Mouse (Mus musculus) E14TG2a.4 (cell line): ENCODE measurements at regions not wholly inside any gene's neighbourhood (a gene's known extent, or its start where the extent isn't known, plus 50 kb on each side); places are given as distances from the start of the nearest gene placed in this dataset.

Experiments used
- H3K27me3 ChIP-seq: 2 replicates; pipeline ENCODE4 v1.6.1; 2014; ENCODE audit warnings: low read length, control low read depth; ENCODE audit not compliant: insufficient read depth
- H3K36me3 ChIP-seq: 2 replicates; pipeline ENCODE4 v1.6.1; 2014; ENCODE audit warnings: low read length, control low read depth; ENCODE audit not compliant: insufficient read depth
- H3K4me1 ChIP-seq: replicated peaks from 2 replicates; pipeline ENCODE4 v1.6.1; 2014; ENCODE audit warnings: low read depth, low read length, control low read depth
- H3K4me3 ChIP-seq: replicated peaks from 2 replicates; pipeline ENCODE4 v1.5.1; 2014; ENCODE audit warnings: mild to moderate bottlenecking, low read length
- H3K9me3 ChIP-seq: 2 replicates; pipeline ENCODE4 v1.6.1; 2014; ENCODE audit warnings: low read length, control low read depth
- CTCF ChIP-seq: conservative IDR thresholded peaks from 2 replicates; pipeline ENCODE4 v1.5.1; 2014; ENCODE audit warnings: low read length
- NANOG ChIP-seq: IDR thresholded peaks from 2 replicates; pipeline ENCODE4 v1.6.1; 2014; ENCODE audit warnings: borderline replicate concordance, low read length, mixed read lengths
- POU5F1 ChIP-seq: IDR thresholded peaks from 2 replicates; pipeline ENCODE4 v1.6.1; 2014; ENCODE audit warnings: low read length, borderline replicate concordance

- no peak overlapping the region for H3K4me3 ChIP-seq
- H3K27me3 ChIP-seq: no peaks in the 10 kb centered on the region
- no peak for TF ChIP-seq POU5F1
- no peak for TF ChIP-seq CTCF
- no peak for TF ChIP-seq NANOG
- no peaks in the 10 kb centered on the region for H3K9me3 ChIP-seq
- no peaks in the 10 kb centered on the region for H3K36me3 ChIP-seq
- H3K4me1 ChIP-seq: no peaks in the 10 kb centered on the region
Measured at GRCm38 (mm10) chr4:21300141-21300540, 385.6 kb downstream of the Prdm13 start.

DNA sequence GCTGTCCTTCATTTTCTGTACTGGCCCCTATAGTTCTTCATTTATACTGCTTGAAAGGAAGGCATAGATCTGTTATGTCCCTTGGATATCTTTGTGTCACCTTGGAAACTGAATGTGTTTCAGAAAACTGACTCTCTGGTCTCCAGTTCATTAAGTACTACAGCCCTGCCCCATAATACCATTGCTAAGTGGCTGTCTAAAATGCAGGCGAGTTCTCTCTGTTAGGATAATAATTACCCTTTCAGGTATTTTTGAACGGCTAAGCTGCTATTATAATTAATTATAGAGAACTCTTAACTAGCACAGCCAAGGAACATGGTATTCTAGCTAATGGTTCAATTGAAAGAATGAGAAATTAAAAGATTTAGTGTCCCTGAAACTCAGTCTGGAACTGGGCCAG, 418.5 kb downstream of the Prdm13 start:
- TF ChIP-seq CTCF: no peak
- TF ChIP-seq NANOG: no peak
- no peak for TF ChIP-seq POU5F1
- Histone ChIP-seq H3K9me3 (no peaks in the 10 kb centered on the region), H3K36me3 (no peaks in the 10 kb centered on the region), H3K4me3 (no peak overlapping the region), H3K27me3 (no peaks in the 10 kb centered on the region), H3K4me1 (no peaks in the 10 kb centered on the region)

- Histone ChIP-seq H3K4me3 (no peak overlapping the region), H3K27me3 (no peaks in the 10 kb centered on the region), H3K36me3 (no peaks in the 10 kb centered on the region), H3K4me1 (no peaks in the 10 kb centered on the region), H3K9me3 (no peaks in the 10 kb centered on the region)
- TF ChIP-seq CTCF (no peak), NANOG (no peak), POU5F1 (no peak)
Measured at GRCm38 (mm10) chr4:21266886-21267285, 418.9 kb downstream of the Prdm13 start.

DNA sequence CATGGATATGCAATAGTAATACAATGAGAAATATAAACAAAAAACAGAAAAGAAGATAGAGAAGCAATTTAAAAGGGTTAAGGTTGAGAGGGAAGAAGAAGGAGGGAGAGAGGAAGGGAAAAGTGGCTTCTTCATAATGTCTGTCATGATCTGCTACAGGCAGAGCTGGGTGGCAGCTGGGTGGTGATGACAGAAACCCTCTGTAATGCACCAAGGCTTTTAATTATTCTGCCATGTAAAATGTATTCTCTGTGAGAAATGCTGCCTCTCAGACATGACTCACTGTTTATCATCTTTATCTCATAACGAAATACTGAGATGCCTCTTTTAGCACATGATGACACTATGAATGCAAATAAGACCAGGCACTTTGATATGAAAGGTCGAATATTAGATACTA, 435.4 kb downstream of the Prdm13 start:
- TF ChIP-seq POU5F1: no peak
- TF ChIP-seq NANOG: no peak
- no peak for TF ChIP-seq CTCF
- Histone ChIP-seq H3K27me3 (no peaks in the 10 kb centered on the region), H3K9me3 (no peaks in the 10 kb centered on the region), H3K4me3 (no peak overlapping the region), H3K36me3 (no peaks in the 10 kb centered on the region), H3K4me1 (no peaks in the 10 kb centered on the region; the same call in 1 of the 2 replicates)

DNA sequence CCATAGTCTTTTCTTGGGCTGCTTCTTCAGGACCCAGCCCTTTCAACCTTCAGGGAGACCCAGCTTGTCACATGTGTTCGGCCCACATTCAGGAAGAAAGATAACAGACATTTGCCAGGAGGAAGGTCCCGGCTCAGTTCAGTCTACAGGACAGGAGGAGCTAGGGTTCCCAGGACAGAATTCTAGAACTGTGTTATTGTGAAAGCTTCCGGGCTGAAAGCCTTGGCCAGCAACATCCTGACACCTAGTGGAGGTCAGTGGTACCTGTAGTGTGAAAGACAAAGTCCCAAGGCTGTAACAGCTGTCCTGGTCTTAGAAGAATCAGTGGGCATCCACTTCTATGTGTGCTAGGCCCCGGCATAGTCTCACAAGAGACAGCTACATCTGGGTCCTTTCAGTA, 463.1 kb downstream of the Prdm13 start:
- Histone ChIP-seq H3K36me3 (no peaks in the 10 kb centered on the region), H3K27me3 (no peaks in the 10 kb centered on the region), H3K4me3 (no peak overlapping the region), H3K4me1 (no peaks in the 10 kb centered on the region), H3K9me3 (no peaks in the 10 kb centered on the region)
- TF ChIP-seq CTCF (peak; percentile 41), NANOG (no peak)

DNA sequence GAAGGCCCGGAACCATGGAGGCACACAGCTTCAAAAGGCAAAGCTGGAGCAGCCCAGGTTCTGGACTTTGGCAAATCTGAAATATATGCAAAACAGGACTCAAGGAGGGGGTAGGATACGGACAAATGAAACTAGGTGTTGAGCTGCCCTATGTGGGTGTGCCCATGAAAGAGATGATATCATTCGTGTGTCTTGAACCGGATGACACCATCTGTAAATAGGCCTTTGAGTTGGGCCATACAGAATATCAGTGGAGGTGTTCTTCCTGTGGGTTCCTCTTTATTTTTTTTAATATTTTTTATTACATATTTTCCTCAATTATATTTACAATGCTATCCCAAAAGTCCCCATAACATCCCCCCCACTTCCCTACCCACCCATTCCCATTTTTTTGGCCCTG, 478.1 kb downstream of the Prdm13 start:
- Histone ChIP-seq H3K36me3 (no peaks in the 10 kb centered on the region), H3K4me3 (no peak overlapping the region), H3K27me3 (no peaks in the 10 kb centered on the region), H3K4me1 (no peaks in the 10 kb centered on the region), H3K9me3 (peaks cover 3% of the 10 kb centered on the region)
- no peak for TF ChIP-seq CTCF
- TF ChIP-seq NANOG: no peak
- TF ChIP-seq POU5F1: no peak

DNA sequence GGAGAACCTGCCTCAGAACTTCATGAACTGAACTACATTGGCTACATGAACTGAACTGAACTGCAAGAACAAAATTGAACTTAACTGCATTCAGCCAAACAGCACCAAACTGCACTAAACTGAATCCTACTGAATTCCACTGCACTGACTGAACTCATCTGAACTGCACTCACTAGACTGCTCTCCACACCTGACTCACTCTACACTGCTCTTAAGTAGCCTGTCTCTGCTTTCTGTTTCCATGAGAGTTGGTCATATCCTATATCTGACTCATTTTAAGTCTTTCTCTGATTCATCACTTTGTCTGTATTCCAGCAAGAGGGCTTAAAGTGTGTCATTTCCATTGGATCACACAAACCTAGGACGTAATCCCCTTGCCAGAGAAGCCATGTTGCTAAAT, 490.1 kb downstream of the Prdm13 start:
- no peaks in the 10 kb centered on the region for H3K36me3 ChIP-seq
- no peak for TF ChIP-seq NANOG
- TF ChIP-seq CTCF: no peak
- TF ChIP-seq POU5F1: no peak
- H3K4me3 ChIP-seq: no peak overlapping the region
- H3K4me1 ChIP-seq: no peaks in the 10 kb centered on the region
- no peaks in the 10 kb centered on the region for H3K27me3 ChIP-seq
- peaks cover 9% of the 10 kb centered on the region for H3K9me3 ChIP-seq

GRCm38 (mm10) chr4:21173789-21174188, 512.0 kb downstream of the Prdm13 start:
- no peaks in the 10 kb centered on the region for H3K36me3 ChIP-seq
- H3K27me3 ChIP-seq: no peaks in the 10 kb centered on the region
- no peak overlapping the region for H3K4me3 ChIP-seq
- H3K9me3 ChIP-seq: no peaks in the 10 kb centered on the region
- no peaks in the 10 kb centered on the region for H3K4me1 ChIP-seq
- TF ChIP-seq CTCF (no peak), POU5F1 (no peak), NANOG (no peak)

GRCm38 (mm10) chr4:21173019-21173418, 512.7 kb downstream of the Prdm13 start:
- H3K9me3 ChIP-seq: no peaks in the 10 kb centered on the region
- no peak overlapping the region for H3K4me3 ChIP-seq
- H3K36me3 ChIP-seq: no peaks in the 10 kb centered on the region
- H3K4me1 ChIP-seq: no peaks in the 10 kb centered on the region
- no peaks in the 10 kb centered on the region for H3K27me3 ChIP-seq
- TF ChIP-seq POU5F1: no peak
- TF ChIP-seq CTCF: no peak
- TF ChIP-seq NANOG: no peak
